Mouse (Mus musculus): ENCODE data around the gene Epm2aip1. TPM values are rescaled to one million over a fixed set of nuclear protein-coding genes. Genes with fewer than 3 reads are reported as not detected.
A peak's percentile ranks its signal among the peaks of the same experiment; 100 is the strongest.

Epm2aip1 gene
- total RNA-seq, 1 experiment, result 9.6 TPM

DNA sequence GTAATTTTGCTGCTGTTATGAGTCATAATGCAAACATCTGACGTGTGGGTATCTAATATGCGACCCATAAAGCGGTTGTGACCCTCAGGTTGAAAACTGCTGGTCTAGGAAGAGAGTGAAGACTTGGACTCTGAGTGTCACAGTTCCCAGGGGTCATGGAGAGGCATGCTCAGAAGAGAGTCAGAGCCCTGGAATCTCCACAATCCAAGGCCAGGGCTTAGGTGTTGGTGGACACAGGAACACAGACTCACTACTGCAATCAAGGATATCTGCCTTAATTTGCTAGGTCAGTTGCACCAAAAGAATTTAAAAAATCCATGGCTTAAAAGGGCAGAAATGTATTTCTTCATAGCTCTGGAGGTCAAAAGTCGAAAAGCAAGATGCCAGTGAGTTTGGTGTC lies 21.5 kb downstream of the Epm2aip1 start:
- TF ChIP-seq HCFC1 (IDR thresholded peaks at IDR 0.05; ENCODE audit: borderline replicate concordance, insufficient read depth, low read length) (no peak), CHD2 (IDR thresholded peaks at IDR 0.05; ENCODE audit: low read depth, low read length) (no peak), MAFK (IDR thresholded peaks at IDR 0.05; ENCODE audit: insufficient read depth, low read depth, low read length) (no peak), ZC3H11A (IDR thresholded peaks at IDR 0.05; ENCODE audit: borderline replicate concordance, low read depth, low read length) (no peak), ZNF384 (IDR thresholded peaks at IDR 0.05; ENCODE audit: low read depth, low read length) (no peak)
- in situ Hi-C loops (cut with MboI; ENCODE audit: low sequenced_read_pairs in 2 of 2, unreplicated experiment in 2 of 2), result no loop called here

DNA sequence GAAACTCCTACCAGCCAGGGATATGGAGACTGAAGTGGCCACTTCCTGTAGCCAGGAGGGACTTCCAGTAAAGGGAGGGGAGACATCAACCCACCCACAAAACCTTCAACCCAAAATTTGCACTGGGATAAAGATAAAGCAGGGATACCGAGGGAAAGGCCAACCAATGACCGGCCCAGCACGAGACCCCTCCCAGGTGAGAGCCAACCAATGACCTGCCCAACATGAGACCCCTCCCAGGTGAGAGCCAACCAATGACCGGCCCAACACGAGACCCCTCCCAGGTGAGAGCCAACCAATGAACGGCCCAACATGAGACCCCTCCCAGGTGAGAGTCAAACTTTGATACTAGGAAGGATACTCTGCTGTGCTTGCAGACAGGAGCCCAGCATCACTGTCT lies 23.2 kb downstream of the Epm2aip1 start:
- Histone ChIP-seq H3K9me3 (ENCODE audit: control insufficient read depth, insufficient read depth, low read depth, low read length) (no peaks in the 10 kb centered on the region), H3K27ac (ENCODE audit: insufficient read depth, low read depth, low read length, poor library complexity, severe bottlenecking) (no peak overlapping the region), H3K9ac (ENCODE audit: insufficient read depth, low read depth, low read length, poor library complexity, severe bottlenecking) (no peak overlapping the region), H3K36me3 (ENCODE audit: control insufficient read depth, insufficient read depth, low read length, poor library complexity, severe bottlenecking) (no peaks in the 10 kb centered on the region), H3K4me1 (ENCODE audit: control insufficient read depth in 2 of 2, insufficient read depth in 2 of 2, low read length in 2 of 2, poor library complexity in 1 of 2) (peaks cover 2 to 12% of the 10 kb centered on the region in 2 experiments; a peak in 2 of 4 replicates), H3K4me3 (ENCODE audit: insufficient read depth in 1 of 2, low read depth in 1 of 2, low read length in 2 of 2, poor library complexity in 1 of 2, severe bottlenecking in 1 of 2) (peak overlapping the region in 1 of 2 experiments; percentile 42; a peak in 2 of 4 replicates)
- no peak for DNase-seq (ENCODE audit: low read depth, low spot score)
- TF ChIP-seq CHD2 (IDR thresholded peaks at IDR 0.05; ENCODE audit: low read depth, low read length) (no peak), ZNF384 (IDR thresholded peaks at IDR 0.05; ENCODE audit: low read depth, low read length) (no peak), HCFC1 (IDR thresholded peaks at IDR 0.05; ENCODE audit: borderline replicate concordance, insufficient read depth, low read length) (no peak), ZC3H11A (IDR thresholded peaks at IDR 0.05; ENCODE audit: borderline replicate concordance, low read depth, low read length) (no peak), MAFK (IDR thresholded peaks at IDR 0.05; ENCODE audit: insufficient read depth, low read depth, low read length) (no peak)
- in situ Hi-C loops (cut with MboI; ENCODE audit: low sequenced_read_pairs in 2 of 2, unreplicated experiment in 2 of 2), result no loop called here

More for the DNA sequence above, 21.5 kb downstream of the Epm2aip1 start:
- Histone ChIP-seq H3K9ac (ENCODE audit: insufficient read depth, low read depth, low read length, poor library complexity, severe bottlenecking) (no peak overlapping the region), H3K36me3 (ENCODE audit: control insufficient read depth, insufficient read depth, low read length, poor library complexity, severe bottlenecking) (no peaks in the 10 kb centered on the region), H3K4me1 (ENCODE audit: control insufficient read depth in 2 of 2, insufficient read depth in 2 of 2, low read length in 2 of 2, poor library complexity in 1 of 2) (peaks cover 7 to 14% of the 10 kb centered on the region in 2 experiments; a peak in 2 of 4 replicates), H3K9me3 (ENCODE audit: control insufficient read depth, insufficient read depth, low read depth, low read length) (no peaks in the 10 kb centered on the region), H3K4me3 (ENCODE audit: insufficient read depth in 1 of 2, low read depth in 1 of 2, low read length in 2 of 2, poor library complexity in 1 of 2, severe bottlenecking in 1 of 2) (no peak overlapping the region), H3K27ac (ENCODE audit: insufficient read depth, low read depth, low read length, poor library complexity, severe bottlenecking) (no peak overlapping the region)
- no peak for DNase-seq (ENCODE audit: low read depth, low spot score)

DNA sequence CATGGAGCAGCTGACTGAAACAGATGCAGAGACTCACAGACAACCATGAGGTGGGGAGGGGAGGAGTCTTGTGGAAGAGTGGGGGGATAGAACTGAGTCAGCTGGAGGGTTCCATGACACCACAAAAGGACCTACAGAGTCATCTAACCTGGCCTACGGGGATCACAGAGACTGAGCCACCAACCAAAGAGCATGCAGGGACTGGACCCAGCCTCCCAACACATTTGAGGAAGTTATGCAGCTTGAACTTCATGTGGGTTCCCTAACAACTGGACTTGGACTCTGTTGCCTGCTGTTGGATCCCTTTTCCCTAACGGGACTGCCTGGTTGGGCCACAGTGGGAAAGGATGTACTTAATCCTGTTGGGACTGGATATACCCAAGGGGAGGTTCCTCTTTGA lies 23.6 kb downstream of the Epm2aip1 start:
- Histone ChIP-seq H3K9ac (ENCODE audit: insufficient read depth, low read depth, low read length, poor library complexity, severe bottlenecking) (no peak overlapping the region), H3K9me3 (ENCODE audit: control insufficient read depth, insufficient read depth, low read depth, low read length) (no peaks in the 10 kb centered on the region), H3K4me1 (ENCODE audit: control insufficient read depth in 2 of 2, insufficient read depth in 2 of 2, low read length in 2 of 2, poor library complexity in 1 of 2) (peaks cover 2 to 10% of the 10 kb centered on the region in 2 experiments; a peak in 2 of 4 replicates), H3K27ac (ENCODE audit: insufficient read depth, low read depth, low read length, poor library complexity, severe bottlenecking) (no peak overlapping the region), H3K4me3 (ENCODE audit: insufficient read depth in 1 of 2, low read depth in 1 of 2, low read length in 2 of 2, poor library complexity in 1 of 2, severe bottlenecking in 1 of 2) (peak overlapping the region in 1 of 2 experiments; percentile 35; a peak in 1 of 4 replicates), H3K36me3 (ENCODE audit: control insufficient read depth, insufficient read depth, low read length, poor library complexity, severe bottlenecking) (no peaks in the 10 kb centered on the region)
- no peak for TF ChIP-seq ZNF384 (IDR thresholded peaks at IDR 0.05; ENCODE audit: low read depth, low read length)
- no peak for TF ChIP-seq CHD2 (IDR thresholded peaks at IDR 0.05; ENCODE audit: low read depth, low read length)
- no peak for TF ChIP-seq MAFK (IDR thresholded peaks at IDR 0.05; ENCODE audit: insufficient read depth, low read depth, low read length)
- TF ChIP-seq ZC3H11A (IDR thresholded peaks at IDR 0.05; ENCODE audit: borderline replicate concordance, low read depth, low read length), result no peak
- no peak for TF ChIP-seq HCFC1 (IDR thresholded peaks at IDR 0.05; ENCODE audit: borderline replicate concordance, insufficient read depth, low read length)
- in situ Hi-C loops (cut with MboI; ENCODE audit: low sequenced_read_pairs in 2 of 2, unreplicated experiment in 2 of 2), result no loop called here
- DNase-seq (ENCODE audit: low read depth, low spot score), result no peak

DNA sequence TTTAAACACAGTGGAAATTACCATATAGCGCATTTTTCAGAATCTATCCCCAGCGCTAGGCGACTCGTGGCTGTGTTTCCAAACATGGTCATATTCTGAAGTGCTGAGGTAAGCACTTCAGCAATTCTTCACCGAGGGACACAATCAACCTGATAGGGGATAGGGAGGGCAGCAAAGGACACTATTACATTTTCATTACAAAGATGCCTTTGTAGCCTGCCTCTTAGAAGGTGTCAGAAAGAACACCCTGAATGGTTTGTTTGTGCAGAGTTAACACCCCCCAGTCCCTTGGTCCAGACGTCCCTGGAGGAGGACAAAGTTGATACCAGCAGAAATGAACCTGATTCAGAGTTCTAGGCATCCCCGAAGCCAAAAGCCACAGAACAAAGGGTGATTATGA lies 24.7 kb downstream of the Epm2aip1 start:
- no peak overlapping the region for H3K27ac ChIP-seq (ENCODE audit: insufficient read depth, low read depth, low read length, poor library complexity, severe bottlenecking)
- H3K4me3 ChIP-seq (ENCODE audit: insufficient read depth in 1 of 2, low read depth in 1 of 2, low read length in 2 of 2, poor library complexity in 1 of 2, severe bottlenecking in 1 of 2), result no peak overlapping the region
- no peak for DNase-seq (ENCODE audit: low read depth, low spot score)
- TF ChIP-seq ZNF384 (IDR thresholded peaks at IDR 0.05; ENCODE audit: low read depth, low read length) (no peak), MAFK (IDR thresholded peaks at IDR 0.05; ENCODE audit: insufficient read depth, low read depth, low read length) (peak; percentile 56; the same call in 1 of the 2 replicates), ZC3H11A (IDR thresholded peaks at IDR 0.05; ENCODE audit: borderline replicate concordance, low read depth, low read length) (no peak)
- no peak overlapping the region for H3K9ac ChIP-seq (ENCODE audit: insufficient read depth, low read depth, low read length, poor library complexity, severe bottlenecking)
- in situ Hi-C loops (cut with MboI; ENCODE audit: low sequenced_read_pairs in 2 of 2, unreplicated experiment in 2 of 2), result no loop called here
- no peaks in the 10 kb centered on the region for H3K36me3 ChIP-seq (ENCODE audit: control insufficient read depth, insufficient read depth, low read length, poor library complexity, severe bottlenecking)
- peaks cover 2 to 8% of the 10 kb centered on the region in 2 experiments; a peak in 2 of 4 replicates for H3K4me1 ChIP-seq (ENCODE audit: control insufficient read depth in 2 of 2, insufficient read depth in 2 of 2, low read length in 2 of 2, poor library complexity in 1 of 2)
- no peaks in the 10 kb centered on the region for H3K9me3 ChIP-seq (ENCODE audit: control insufficient read depth, insufficient read depth, low read depth, low read length)

DNA sequence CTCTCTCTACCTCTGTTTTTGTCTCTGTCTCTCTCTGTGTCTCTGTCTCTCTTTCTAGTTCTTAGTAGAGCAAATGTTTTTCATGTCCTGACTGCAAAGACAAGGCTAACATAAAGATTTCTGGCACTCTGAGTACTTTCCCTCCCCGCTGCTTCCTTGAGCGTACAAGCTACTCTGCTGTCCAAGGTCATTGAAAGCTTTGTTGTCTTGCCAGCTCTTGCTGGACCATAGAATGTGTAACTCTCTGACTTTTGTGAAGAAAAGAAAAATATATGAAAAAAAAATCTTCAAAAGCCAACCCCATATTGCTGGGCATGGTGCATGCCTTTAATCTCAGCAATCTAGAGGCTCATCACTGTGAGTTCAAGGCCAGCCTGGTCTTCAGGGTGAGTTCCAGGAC lies 26.9 kb downstream of the Epm2aip1 start:
- no peaks in the 10 kb centered on the region for H3K9me3 ChIP-seq (ENCODE audit: control insufficient read depth, insufficient read depth, low read depth, low read length)
- no peak overlapping the region for H3K4me3 ChIP-seq (ENCODE audit: insufficient read depth in 1 of 2, low read depth in 1 of 2, low read length in 2 of 2, poor library complexity in 1 of 2, severe bottlenecking in 1 of 2)
- no peaks in the 10 kb centered on the region for H3K36me3 ChIP-seq (ENCODE audit: control insufficient read depth, insufficient read depth, low read length, poor library complexity, severe bottlenecking)
- no peak overlapping the region for H3K9ac ChIP-seq (ENCODE audit: insufficient read depth, low read depth, low read length, poor library complexity, severe bottlenecking)
- TF ChIP-seq CHD2 (IDR thresholded peaks at IDR 0.05; ENCODE audit: low read depth, low read length), result no peak
- no peak for TF ChIP-seq ZNF384 (IDR thresholded peaks at IDR 0.05; ENCODE audit: low read depth, low read length)
- no peak for TF ChIP-seq MAFK (IDR thresholded peaks at IDR 0.05; ENCODE audit: insufficient read depth, low read depth, low read length)
- no peak for TF ChIP-seq HCFC1 (IDR thresholded peaks at IDR 0.05; ENCODE audit: borderline replicate concordance, insufficient read depth, low read length)
- no peak for TF ChIP-seq ZC3H11A (IDR thresholded peaks at IDR 0.05; ENCODE audit: borderline replicate concordance, low read depth, low read length)
- no peak for DNase-seq (ENCODE audit: low read depth, low spot score)
- in situ Hi-C loops (cut with MboI; ENCODE audit: low sequenced_read_pairs in 2 of 2, unreplicated experiment in 2 of 2), result no loop called here
- no peak overlapping the region for H3K27ac ChIP-seq (ENCODE audit: insufficient read depth, low read depth, low read length, poor library complexity, severe bottlenecking)
- H3K4me1 ChIP-seq (ENCODE audit: control insufficient read depth in 2 of 2, insufficient read depth in 2 of 2, low read length in 2 of 2, poor library complexity in 1 of 2), result peaks cover 2 to 8% of the 10 kb centered on the region in 2 experiments; a peak in 2 of 4 replicates

Measured in ES-E14 (cell line).